ENCODE assay signal across 13 mouse cellular contexts in genomic region chr15:99712666-99713559, GRCm38 (mm10). TPM values are rescaled to one million over a fixed set of nuclear protein-coding genes. Genes with fewer than 3 reads are reported as not detected.
DNase-seq lines count a peak whose midpoint lies in the region; ATAC-seq lines count a peak whose summit lies in the region.
"Had no signal": no experiment of that assay in that cellular context is flagged by ENCODE, and none has a peak within 500 bp of the region (broad histone marks: within the 10 kb centered on the region; RNA-seq: fewer than 3 reads in every experiment).

No protein-coding gene starts in this region.

- DNase-seq in heart, embryonic 10.5 days (ENCODE audit: low spot score) = no peak
- no peak for DNase-seq in heart, adult 9 months (ENCODE audit: low spot score in 2 of 2)
- DNase-seq in limb, embryonic 10.5 days (ENCODE audit: low spot score) = no peak
- DNase-seq in ZHBTc4 (ENCODE audit: low read depth, low spot score) = peak; percentile 63
- no peak for DNase-seq in Muller cell, postnatal 12 days (ENCODE audit: inconsistent ontology term)
- DNase-seq: gastrocnemius, adult 2 months; kidney, adult 11 months had no signal

- peak; percentile 37; the same call in 1 of the 2 replicates for ATAC-seq in limb, embryonic 13.5 days (ENCODE audit: low FRiP score, low read depth)
- ATAC-seq in intestine, embryonic 15.5 days = no peak
- ATAC-seq in erythroid progenitor cell, adult 5-6 weeks (replicated peaks; ENCODE audit: low FRiP score, poor library complexity, severe bottlenecking) = no peak

- peaks cover 43% of the 10 kb centered on the region for H3K4me1 ChIP-seq in heart, embryonic 10.5 days
- H3K4me1 ChIP-seq in limb, embryonic 13.5 days = peaks cover 11% of the 10 kb centered on the region; the same call in 1 of the 2 replicates
- H3K4me1 ChIP-seq in limb, embryonic 10.5 days = peaks cover 17% of the 10 kb centered on the region
- H3K4me1 ChIP-seq in intestine, embryonic 15.5 days (replicated peaks) = peaks cover 12% of the 10 kb centered on the region

- no peak overlapping the region for H3K4me3 ChIP-seq in heart, embryonic 10.5 days
- no peak overlapping the region for H3K4me3 ChIP-seq in limb, embryonic 13.5 days
- H3K4me3 ChIP-seq in limb, embryonic 10.5 days = no peak overlapping the region
- no peak overlapping the region for H3K4me3 ChIP-seq in intestine, embryonic 15.5 days (replicated peaks)
- H3K4me3 ChIP-seq: gastrocnemius, adult 2 months had no signal

- WGBS in heart, embryonic 10.5 days = 71% methylated on average over 13 of the region's 13 CpGs
- 65% methylated on average over 13 of the region's 13 CpGs for WGBS in limb, embryonic 13.5 days
- WGBS in limb, embryonic 10.5 days = 81% methylated on average over 13 of the region's 13 CpGs
- 69% methylated on average over 13 of the region's 13 CpGs for WGBS in intestine, embryonic 15.5 days

- peak overlapping the region; percentile 80 for H3K27ac ChIP-seq in heart, embryonic 10.5 days
- no peak overlapping the region for H3K27ac ChIP-seq in limb, embryonic 13.5 days
- H3K27ac ChIP-seq in limb, embryonic 10.5 days = no peak overlapping the region
- 0 out of 2 replicates have a peak overlapping the region, but pooled peaks have one; percentile 6 for H3K27ac ChIP-seq in intestine, embryonic 15.5 days
- H3K27ac ChIP-seq: gastrocnemius, adult 2 months; liver, embryonic 14.5 days had no signal

- H3K9me3 ChIP-seq in heart, embryonic 10.5 days = no peaks in the 10 kb centered on the region
- no peaks in the 10 kb centered on the region for H3K9me3 ChIP-seq in limb, embryonic 13.5 days
- no peaks in the 10 kb centered on the region for H3K9me3 ChIP-seq in limb, embryonic 10.5 days (replicated peaks)
- H3K9me3 ChIP-seq in intestine, embryonic 15.5 days = no peaks in the 10 kb centered on the region

- 0 out of 2 replicates have a peak, but pooled peaks cover 6% of the 10 kb centered on the region for H3K27me3 ChIP-seq in heart, embryonic 10.5 days (ENCODE audit: insufficient read depth, poor library complexity, severe bottlenecking)
- no peaks in the 10 kb centered on the region for H3K27me3 ChIP-seq in limb, embryonic 13.5 days
- H3K27me3 ChIP-seq in limb, embryonic 10.5 days (ENCODE audit: low read depth, poor library complexity, severe bottlenecking) = no peaks in the 10 kb centered on the region
- no peaks in the 10 kb centered on the region for H3K27me3 ChIP-seq in intestine, embryonic 15.5 days (replicated peaks)

- no peak overlapping the region for H3K4me2 ChIP-seq in limb, embryonic 13.5 days (replicated peaks)
- no peak overlapping the region for H3K4me2 ChIP-seq in intestine, embryonic 15.5 days (replicated peaks)

- no peak overlapping the region for H3K9ac ChIP-seq in limb, embryonic 13.5 days
- no peak overlapping the region for H3K9ac ChIP-seq in intestine, embryonic 15.5 days
- H3K9ac ChIP-seq: liver, embryonic 14.5 days had no signal

- peaks cover 81% of the 10 kb centered on the region for H3K36me3 ChIP-seq in heart, embryonic 10.5 days
- H3K36me3 ChIP-seq in limb, embryonic 13.5 days = peaks cover 75% of the 10 kb centered on the region
- peaks cover 95% of the 10 kb centered on the region for H3K36me3 ChIP-seq in limb, embryonic 10.5 days
- peaks cover 42% of the 10 kb centered on the region for H3K36me3 ChIP-seq in intestine, embryonic 15.5 days

RNA-seq across cellular contexts. Expression of gene Gpd1, which starts 4.4 kb away (rescaled TPM):
- 0.74 and 0.87 TPM in 2 replicates for polyA plus RNA-seq in heart, embryonic 10.5 days (2016; fragmentation: Nextera tagmentation; extraction: Ambion mirVana)
- 0.27 and 0.55 TPM in 2 replicates for polyA plus RNA-seq in limb, embryonic 13.5 days (2015; fragmentation: Nextera tagmentation; extraction: Ambion mirVana)
- polyA plus RNA-seq in limb, embryonic 10.5 days (2016; fragmentation: Nextera tagmentation; extraction: Ambion mirVana) = 0.29 and 0.59 TPM in 2 replicates
- 11.6 and 15.5 TPM in 2 replicates for polyA plus RNA-seq in intestine, embryonic 15.5 days (2015; fragmentation: Nextera tagmentation; extraction: Ambion mirVana)
- total RNA-seq in erythroid progenitor cell, adult 5-6 weeks (2015; ENCODE audit: low replicate concordance) = 2.1 and 2.9 TPM in 2 replicates
- total RNA-seq in erythroid progenitor cell, adult 5-6 weeks (2017; ENCODE audit: low replicate concordance) = 5.4 and 8.2 TPM in 2 replicates
- total RNA-seq: G1E had no signal
- polyA plus RNA-seq: G1E had no signal

RNA-seq across cellular contexts. Expression of gene Gm17349, which starts 7.6 kb away (rescaled TPM):
- polyA plus RNA-seq in heart, embryonic 10.5 days (2016; fragmentation: Nextera tagmentation; extraction: Ambion mirVana) = not detected in 2 replicates
- polyA plus RNA-seq in limb, embryonic 13.5 days (2015; fragmentation: Nextera tagmentation; extraction: Ambion mirVana) = not detected in 2 replicates
- not detected in 2 replicates for polyA plus RNA-seq in limb, embryonic 10.5 days (2016; fragmentation: Nextera tagmentation; extraction: Ambion mirVana)
- not detected in 2 replicates for polyA plus RNA-seq in intestine, embryonic 15.5 days (2015; fragmentation: Nextera tagmentation; extraction: Ambion mirVana)
- total RNA-seq in erythroid progenitor cell, adult 5-6 weeks (2015; ENCODE audit: low replicate concordance) = not detected in 2 replicates
- total RNA-seq in erythroid progenitor cell, adult 5-6 weeks (2017; ENCODE audit: low replicate concordance) = not detected in 2 replicates
- total RNA-seq: megakaryocyte progenitor cell, adult 5-6 weeks had no signal
- polyA plus RNA-seq: liver, embryonic 14.5 days had no signal

RNA-seq across cellular contexts. Expression of gene Smarcd1, which starts 11.0 kb away (rescaled TPM):
- 31.1 and 45.5 TPM in 2 replicates for polyA plus RNA-seq in heart, embryonic 10.5 days (2016; fragmentation: Nextera tagmentation; extraction: Ambion mirVana)
- 54.0 and 58.7 TPM in 2 replicates for polyA plus RNA-seq in limb, embryonic 13.5 days (2015; fragmentation: Nextera tagmentation; extraction: Ambion mirVana)
- 84.0 and 85.8 TPM in 2 replicates for polyA plus RNA-seq in limb, embryonic 10.5 days (2016; fragmentation: Nextera tagmentation; extraction: Ambion mirVana)
- 23.5 and 34.0 TPM in 2 replicates for polyA plus RNA-seq in intestine, embryonic 15.5 days (2015; fragmentation: Nextera tagmentation; extraction: Ambion mirVana)
- total RNA-seq in erythroid progenitor cell, adult 5-6 weeks (2015; ENCODE audit: low replicate concordance) = 15.5 and 18.0 TPM in 2 replicates
- total RNA-seq in erythroid progenitor cell, adult 5-6 weeks (2017; ENCODE audit: low replicate concordance) = 5.3 and 9.7 TPM in 2 replicates

RNA-seq across cellular contexts. Expression of gene Cox14, which starts 12.5 kb away (rescaled TPM):
- polyA plus RNA-seq in heart, embryonic 10.5 days (2016; fragmentation: Nextera tagmentation; extraction: Ambion mirVana) = 164 and 187 TPM in 2 replicates
- polyA plus RNA-seq in limb, embryonic 13.5 days (2015; fragmentation: Nextera tagmentation; extraction: Ambion mirVana) = 139 and 143 TPM in 2 replicates
- polyA plus RNA-seq in limb, embryonic 10.5 days (2016; fragmentation: Nextera tagmentation; extraction: Ambion mirVana) = 113 and 127 TPM in 2 replicates
- polyA plus RNA-seq in intestine, embryonic 15.5 days (2015; fragmentation: Nextera tagmentation; extraction: Ambion mirVana) = 187 and 218 TPM in 2 replicates
- 11.3 and 15.5 TPM in 2 replicates for total RNA-seq in erythroid progenitor cell, adult 5-6 weeks (2015; ENCODE audit: low replicate concordance)
- total RNA-seq in erythroid progenitor cell, adult 5-6 weeks (2017; ENCODE audit: low replicate concordance) = 7.1 and 17.1 TPM in 2 replicates

RNA-seq across cellular contexts. Expression of gene Asic1, which starts 42.7 kb away (rescaled TPM):
- 3.2 and 5.2 TPM in 2 replicates for polyA plus RNA-seq in heart, embryonic 10.5 days (2016; fragmentation: Nextera tagmentation; extraction: Ambion mirVana)
- 1.7 and 1.8 TPM in 2 replicates for polyA plus RNA-seq in limb, embryonic 13.5 days (2015; fragmentation: Nextera tagmentation; extraction: Ambion mirVana)
- 1.1 TPM in 2 replicates for polyA plus RNA-seq in limb, embryonic 10.5 days (2016; fragmentation: Nextera tagmentation; extraction: Ambion mirVana)
- 2.2 and 2.4 TPM in 2 replicates for polyA plus RNA-seq in intestine, embryonic 15.5 days (2015; fragmentation: Nextera tagmentation; extraction: Ambion mirVana)
- not detected in 2 replicates for total RNA-seq in erythroid progenitor cell, adult 5-6 weeks (2015; ENCODE audit: low replicate concordance)
- total RNA-seq in erythroid progenitor cell, adult 5-6 weeks (2017; ENCODE audit: low replicate concordance) = not detected in 2 replicates
- total RNA-seq: megakaryocyte progenitor cell, adult 5-6 weeks had no signal
- polyA plus RNA-seq: G1E had no signal

Comparison
In these comparisons a context has a peak if more than half of its experiments do, and no peak if none do; other contexts are left out.
1. H3K27ac ChIP-seq: peak in heart, embryonic 10.5 days (single experiment) and intestine, embryonic 15.5 days (single experiment); none in limb, embryonic 13.5 days (single experiment) and limb, embryonic 10.5 days (single experiment).